Mouse (Mus musculus) activated CD4-positive, CD25-positive, alpha-beta regulatory T cell, adult 4 months (primary cell): ENCODE measurements around the gene Phc3. TPM values are rescaled to one million over a fixed set of nuclear protein-coding genes. Genes with fewer than 3 reads are reported as not detected.

Experiments used
- ATAC-seq: one replicate; pipeline ENCODE4 v1.8.0; 2017
- polyA plus RNA-seq, 2 experiments: library from polyadenylated mRNA; unstranded; fragments of 100-300 nt; shearing (Covaris generic); gene quantifications; one replicate each; pipeline ENCODE4 v1.2.1; 2017

Gene Phc3
- polyA plus RNA-seq: 10 to 100 TPM; 45.9 to 48.0 TPM

GRCm38 (mm10) chr3:30969104-30969581 is at the start of gene Phc3:
Phc3 (minus strand) TSS chr3:30969415.
- ATAC-seq: peak; percentile 28

- ATAC-seq: no peak
Observed at GRCm38 (mm10) chr3:31017652-31018051, 48.4 kb upstream of the Phc3 start.

GRCm38 (mm10) chr3:31016594-31017196 is 47.5 kb upstream of the Phc3 start:
- ATAC-seq: no peak

- ATAC-seq: no peak
Observed at GRCm38 (mm10) chr3:31015682-31016443, 46.6 kb upstream of the Phc3 start.

GRCm38 (mm10) chr3:31014374-31014773 is 45.2 kb upstream of the Phc3 start:
- ATAC-seq: no peak

- no peak for ATAC-seq
Observed at GRCm38 (mm10) chr3:31004320-31005209, 35.4 kb upstream of the Phc3 start.

- ATAC-seq: no peak
Observed at GRCm38 (mm10) chr3:31001048-31001676, 31.9 kb upstream of the Phc3 start.

- no peak for ATAC-seq
Observed at GRCm38 (mm10) chr3:31000018-31000407, 30.8 kb upstream of the Phc3 start.

- no peak for ATAC-seq
Observed at GRCm38 (mm10) chr3:30999401-31000017, 30.3 kb upstream of the Phc3 start.

GRCm38 (mm10) chr3:30996688-30997014 is 27.4 kb upstream of the Phc3 start:
- no peak for ATAC-seq

- peak; percentile 33 for ATAC-seq
Observed at GRCm38 (mm10) chr3:30995899-30996687, 26.9 kb upstream of the Phc3 start.

GRCm38 (mm10) chr3:30995283-30995898 is 26.2 kb upstream of the Phc3 start, which contains the start of gene Prkci:
Prkci (plus strand) TSS chr3:30995747.
- peak; percentile 96 for ATAC-seq

- peak; percentile 1 for ATAC-seq
Observed at GRCm38 (mm10) chr3:30994859-30995258, 25.6 kb upstream of the Phc3 start.

- no peak for ATAC-seq
Observed at GRCm38 (mm10) chr3:30993066-30993573, 23.9 kb upstream of the Phc3 start.

- no peak for ATAC-seq
Observed at GRCm38 (mm10) chr3:30992161-30992560, 22.9 kb upstream of the Phc3 start.

- ATAC-seq: no peak
Observed at GRCm38 (mm10) chr3:30987396-30988318, 18.4 kb upstream of the Phc3 start.

GRCm38 (mm10) chr3:30982924-30983536 is 13.8 kb upstream of the Phc3 start:
- ATAC-seq: no peak

- ATAC-seq: no peak
Observed at GRCm38 (mm10) chr3:30981616-30982380, 12.6 kb upstream of the Phc3 start.
